Mouse (Mus musculus): ENCODE measurements around the gene Ift80. TPM values are rescaled to one million over a fixed set of nuclear protein-coding genes. Genes with fewer than 3 reads are reported as not detected.

The Ift80 gene
- polyA plus RNA-seq, 1 experiment from 2014 or later = 22.1 TPM

- Histone ChIP-seq H3K4me2 (replicated peaks; ENCODE audit: low read depth, low read length) (no peak overlapping the region), H3K9ac (ENCODE audit: low read depth, low read length) (no peak overlapping the region), H3K4me1 (ENCODE audit: control insufficient read depth, insufficient read depth, low read length) (no peaks in the 10 kb centered on the region), H3K9me3 (ENCODE audit: control insufficient read depth, low read length) (no peaks in the 10 kb centered on the region), H3K27me3 (ENCODE audit: control insufficient read depth, insufficient read depth, low read length) (no peaks in the 10 kb centered on the region), H3K4me3 (ENCODE audit: low read length) (no peak overlapping the region), H3K27ac (ENCODE audit: low read depth, low read length) (no peak overlapping the region), H3K36me3 (ENCODE audit: control insufficient read depth, insufficient read depth, low read length) (no peaks in the 10 kb centered on the region; the same call in 1 of the 2 replicates)
- ATAC-seq (ENCODE audit: low FRiP score, low TSS enrichment) = no peak; the same call in 1 of the 2 replicates
- WGBS = 70% methylated on average over 9 of the region's 9 CpGs
These were observed 28.6 kb downstream of the Ift80 start for GRCm38 (mm10) chr3:68975533-68976490.

- no peaks in the 10 kb centered on the region for H3K9me3 ChIP-seq (ENCODE audit: control insufficient read depth, low read length)
- 90% methylated on average over 8 of the region's 8 CpGs for WGBS
- ATAC-seq (ENCODE audit: low FRiP score, low TSS enrichment) = no peak
- no peak overlapping the region for H3K27ac ChIP-seq (ENCODE audit: low read depth, low read length)
- no peak overlapping the region for H3K4me3 ChIP-seq (ENCODE audit: low read length)
- H3K4me2 ChIP-seq (replicated peaks; ENCODE audit: low read depth, low read length) = no peak overlapping the region
- H3K9ac ChIP-seq (ENCODE audit: low read depth, low read length) = no peak overlapping the region
- no peaks in the 10 kb centered on the region; the same call in 1 of the 2 replicates for H3K36me3 ChIP-seq (ENCODE audit: control insufficient read depth, insufficient read depth, low read length)
- H3K4me1 ChIP-seq (ENCODE audit: control insufficient read depth, insufficient read depth, low read length) = no peaks in the 10 kb centered on the region
- no peaks in the 10 kb centered on the region for H3K27me3 ChIP-seq (ENCODE audit: control insufficient read depth, insufficient read depth, low read length)
These were observed 29.5 kb downstream of the Ift80 start for GRCm38 (mm10) chr3:68974639-68975532.

- Histone ChIP-seq H3K4me3 (ENCODE audit: low read length) (no peak overlapping the region), H3K36me3 (ENCODE audit: control insufficient read depth, insufficient read depth, low read length) (no peaks in the 10 kb centered on the region; the same call in 1 of the 2 replicates), H3K27ac (ENCODE audit: low read depth, low read length) (no peak overlapping the region), H3K27me3 (ENCODE audit: control insufficient read depth, insufficient read depth, low read length) (no peaks in the 10 kb centered on the region), H3K4me2 (replicated peaks; ENCODE audit: low read depth, low read length) (no peak overlapping the region), H3K9ac (ENCODE audit: low read depth, low read length) (no peak overlapping the region), H3K4me1 (ENCODE audit: control insufficient read depth, insufficient read depth, low read length) (no peaks in the 10 kb centered on the region), H3K9me3 (ENCODE audit: control insufficient read depth, low read length) (no peaks in the 10 kb centered on the region)
- WGBS = 72% methylated on average over 1 of the region's 1 CpGs
- ATAC-seq (ENCODE audit: low FRiP score, low TSS enrichment) = no peak
These were observed 30.8 kb downstream of the Ift80 start for GRCm38 (mm10) chr3:68973574-68973973.

- WGBS = 90% methylated on average over 3 of the region's 3 CpGs
- Histone ChIP-seq H3K4me2 (replicated peaks; ENCODE audit: low read depth, low read length) (no peak overlapping the region), H3K27ac (ENCODE audit: low read depth, low read length) (no peak overlapping the region), H3K36me3 (ENCODE audit: control insufficient read depth, insufficient read depth, low read length) (peaks cover 22% of the 10 kb centered on the region), H3K9me3 (ENCODE audit: control insufficient read depth, low read length) (no peaks in the 10 kb centered on the region), H3K4me3 (ENCODE audit: low read length) (no peak overlapping the region), H3K4me1 (ENCODE audit: control insufficient read depth, insufficient read depth, low read length) (no peaks in the 10 kb centered on the region), H3K27me3 (ENCODE audit: control insufficient read depth, insufficient read depth, low read length) (no peaks in the 10 kb centered on the region), H3K9ac (ENCODE audit: low read depth, low read length) (no peak overlapping the region)
- no peak for ATAC-seq (ENCODE audit: low FRiP score, low TSS enrichment)
These were observed 35.2 kb downstream of the Ift80 start for GRCm38 (mm10) chr3:68969091-68969590.

DNA sequence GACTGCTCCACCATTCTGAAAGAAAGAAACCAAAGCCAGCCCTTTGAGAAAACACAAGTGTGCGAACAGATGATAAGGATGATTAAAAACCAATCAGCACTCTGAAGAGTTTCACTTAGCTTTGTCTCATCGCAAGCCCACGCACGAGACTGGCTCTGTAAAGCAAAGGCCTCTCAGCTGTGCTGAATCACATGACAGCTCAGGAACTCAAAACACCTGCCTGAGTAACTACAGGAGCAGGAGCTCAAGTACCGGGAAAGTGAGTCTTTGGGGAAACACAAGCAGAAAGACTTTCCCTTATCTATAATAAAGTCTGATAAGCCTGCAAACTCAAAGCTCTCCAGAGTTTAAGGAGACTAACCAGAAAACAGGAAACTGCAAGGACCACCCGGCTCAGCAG is 37.0 kb downstream of the Ift80 start:
- no peak overlapping the region for H3K4me3 ChIP-seq (ENCODE audit: low read length)
- H3K9ac ChIP-seq (ENCODE audit: low read depth, low read length) = no peak overlapping the region
- 84% methylated on average over 6 of the region's 6 CpGs for WGBS
- no peak overlapping the region for H3K27ac ChIP-seq (ENCODE audit: low read depth, low read length)
- H3K9me3 ChIP-seq (ENCODE audit: control insufficient read depth, low read length) = no peaks in the 10 kb centered on the region
- H3K4me2 ChIP-seq (replicated peaks; ENCODE audit: low read depth, low read length) = no peak overlapping the region
- H3K4me1 ChIP-seq (ENCODE audit: control insufficient read depth, insufficient read depth, low read length) = no peaks in the 10 kb centered on the region
- ATAC-seq (ENCODE audit: low FRiP score, low TSS enrichment) = no peak
- no peaks in the 10 kb centered on the region for H3K27me3 ChIP-seq (ENCODE audit: control insufficient read depth, insufficient read depth, low read length)
- peaks cover 22% of the 10 kb centered on the region for H3K36me3 ChIP-seq (ENCODE audit: control insufficient read depth, insufficient read depth, low read length)

- no peak overlapping the region for H3K27ac ChIP-seq (ENCODE audit: low read depth, low read length)
These were observed 37.7 kb downstream of the Ift80 start for GRCm38 (mm10) chr3:68966527-68967285.

GRCm38 (mm10) chr3:68964682-68965081 is 39.7 kb downstream of the Ift80 start:
- no peaks in the 10 kb centered on the region for H3K9me3 ChIP-seq (ENCODE audit: control insufficient read depth, low read length)
- no peak overlapping the region for H3K27ac ChIP-seq (ENCODE audit: low read depth, low read length)
- peaks cover 22% of the 10 kb centered on the region for H3K36me3 ChIP-seq (ENCODE audit: control insufficient read depth, insufficient read depth, low read length)
- H3K4me2 ChIP-seq (replicated peaks; ENCODE audit: low read depth, low read length) = no peak overlapping the region
- no peak overlapping the region for H3K4me3 ChIP-seq (ENCODE audit: low read length)
- H3K9ac ChIP-seq (ENCODE audit: low read depth, low read length) = no peak overlapping the region
- H3K27me3 ChIP-seq (ENCODE audit: control insufficient read depth, insufficient read depth, low read length) = no peaks in the 10 kb centered on the region
- no peak for ATAC-seq (ENCODE audit: low FRiP score, low TSS enrichment)
- no peaks in the 10 kb centered on the region for H3K4me1 ChIP-seq (ENCODE audit: control insufficient read depth, insufficient read depth, low read length)

More at GRCm38 (mm10) chr3:68966527-68967285, 37.7 kb downstream of the Ift80 start:
- Histone ChIP-seq H3K27me3 (ENCODE audit: control insufficient read depth, insufficient read depth, low read length) (no peaks in the 10 kb centered on the region), H3K4me1 (ENCODE audit: control insufficient read depth, insufficient read depth, low read length) (no peaks in the 10 kb centered on the region), H3K4me3 (ENCODE audit: low read length) (no peak overlapping the region), H3K9ac (ENCODE audit: low read depth, low read length) (no peak overlapping the region), H3K4me2 (replicated peaks; ENCODE audit: low read depth, low read length) (no peak overlapping the region), H3K9me3 (ENCODE audit: control insufficient read depth, low read length) (no peaks in the 10 kb centered on the region), H3K36me3 (ENCODE audit: control insufficient read depth, insufficient read depth, low read length) (peaks cover 22% of the 10 kb centered on the region)
- WGBS = 96% methylated on average over 6 of the region's 6 CpGs
- ATAC-seq (ENCODE audit: low FRiP score, low TSS enrichment) = no peak

DNA sequence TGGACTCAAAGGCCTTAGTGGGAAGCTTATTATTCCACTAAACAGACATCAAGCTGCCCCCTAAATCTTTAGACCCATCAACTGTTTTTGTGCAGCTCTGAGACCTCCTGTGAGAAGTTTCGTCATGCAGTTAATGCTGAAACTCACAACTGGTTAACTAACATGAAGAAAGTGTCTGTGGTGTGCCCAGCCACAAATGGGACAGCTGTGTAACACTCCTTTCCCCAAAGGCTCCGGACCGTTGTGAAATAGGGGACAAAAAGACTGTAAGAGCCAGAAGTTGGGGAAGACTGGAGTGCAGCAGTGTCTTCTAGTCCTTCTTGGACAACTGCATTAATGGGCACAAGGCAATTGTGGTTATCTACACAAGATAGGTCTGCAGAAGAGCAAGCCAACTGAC is 47.0 kb downstream of the Ift80 start:
- Histone ChIP-seq H3K4me1 (ENCODE audit: control insufficient read depth, insufficient read depth, low read length) (no peaks in the 10 kb centered on the region), H3K9ac (ENCODE audit: low read depth, low read length) (no peak overlapping the region), H3K4me3 (ENCODE audit: low read length) (no peak overlapping the region), H3K27ac (ENCODE audit: low read depth, low read length) (no peak overlapping the region), H3K27me3 (ENCODE audit: control insufficient read depth, insufficient read depth, low read length) (no peaks in the 10 kb centered on the region), H3K36me3 (ENCODE audit: control insufficient read depth, insufficient read depth, low read length) (no peaks in the 10 kb centered on the region; the same call in 1 of the 2 replicates), H3K9me3 (ENCODE audit: control insufficient read depth, low read length) (no peaks in the 10 kb centered on the region), H3K4me2 (replicated peaks; ENCODE audit: low read depth, low read length) (no peak overlapping the region)
- 93% methylated on average over 3 of the region's 3 CpGs for WGBS
- no peak for ATAC-seq (ENCODE audit: low FRiP score, low TSS enrichment)

Data from kidney, embryonic 14.5 days (tissue).